Mouse (Mus musculus) brain, embryonic 14.5 days (tissue): ENCODE data around the gene Ncf2.
"Not testable (repeated sequence)": the region's sequence is repeated elsewhere in the genome, so short reads cannot be mapped to it uniquely, and the experiment has no call there.

Source experiments
- CTCF ChIP-seq: fragments of 200-500 bp; IDR thresholded peaks from 2 replicates; pipeline ENCODE4 v1.5.1; 2012; ENCODE audit warnings: inconsistent platforms, mild to moderate bottlenecking, moderate library complexity, borderline replicate concordance; ENCODE audit not compliant: insufficient read depth, insufficient read length; ENCODE audit errors: extremely low read depth
- POLR2A ChIP-seq: fragments of 200-500 bp; IDR thresholded peaks from 2 replicates; pipeline ENCODE4 v1.6.1; 2012; ENCODE audit warnings: mild to moderate bottlenecking, inconsistent platforms, borderline replicate concordance; ENCODE audit not compliant: poor library complexity, insufficient read depth, insufficient read length, severe bottlenecking; ENCODE audit errors: extremely low read depth

DNA sequence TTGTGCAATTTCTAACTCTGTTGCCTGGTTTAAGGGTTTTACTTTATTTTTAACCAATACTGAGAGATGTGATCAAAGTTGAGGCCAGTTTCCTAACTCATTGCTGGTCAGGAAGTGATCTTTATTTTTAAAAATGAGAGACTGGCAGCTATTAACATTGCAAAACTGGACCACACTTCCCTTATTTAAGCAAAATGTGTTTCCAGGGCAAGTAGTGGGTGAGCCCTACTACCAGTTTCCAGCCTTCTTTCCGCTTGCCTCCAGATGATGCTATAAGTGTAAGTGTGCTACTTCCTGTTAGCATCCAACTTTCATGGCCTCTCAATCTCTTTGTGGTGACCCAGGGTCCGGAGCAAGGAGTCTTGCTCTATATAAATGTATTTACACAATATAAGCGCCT is 25.4 kb upstream of the Ncf2 start:
- TF ChIP-seq CTCF, POLR2A: not testable (repeated sequence)
